Mouse (Mus musculus): Measurements from ENCODE around the gene Snx27.

The Snx27 gene

GRCm38 (mm10) chr3:94582456-94582891, at the start of gene Snx27:
TSS of gene Snx27 (minus strand) at chr3:94582716.
- peak; percentile 89 to 93 for DNase-seq (ENCODE audit: low spot score in 2 of 2)

- DNase-seq (ENCODE audit: low spot score in 2 of 2), result no peak
These were observed 47.4 kb upstream of the Snx27 start for GRCm38 (mm10) chr3:94629876-94630275.

- DNase-seq (ENCODE audit: low spot score in 2 of 2), result no peak
These were observed 46.2 kb upstream of the Snx27 start for GRCm38 (mm10) chr3:94628712-94629111.

GRCm38 (mm10) chr3:94624281-94624680, 41.8 kb upstream of the Snx27 start:
- DNase-seq (ENCODE audit: low spot score in 2 of 2), result no peak

DNA sequence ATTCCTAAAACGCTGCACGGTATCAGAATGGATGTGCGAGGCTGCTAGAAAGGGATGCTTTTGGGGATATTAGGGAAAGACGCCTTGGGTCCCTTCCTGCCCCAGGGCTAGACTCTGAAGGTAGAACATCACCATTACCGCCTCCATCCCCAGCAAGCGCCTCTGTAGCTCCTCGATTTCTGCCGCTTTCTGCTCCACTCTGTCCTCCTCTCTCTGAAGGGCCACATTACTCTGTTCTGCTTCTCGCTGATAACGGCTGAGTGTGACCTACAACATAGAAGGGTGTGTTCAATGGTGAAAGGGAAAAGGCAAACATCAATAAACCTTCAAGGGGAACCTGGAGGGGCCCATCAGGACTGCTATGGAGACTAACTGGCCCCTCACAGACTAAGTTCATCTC, 40.0 kb upstream of the Snx27 start:
- no peak for DNase-seq (ENCODE audit: low spot score in 2 of 2)

DNA sequence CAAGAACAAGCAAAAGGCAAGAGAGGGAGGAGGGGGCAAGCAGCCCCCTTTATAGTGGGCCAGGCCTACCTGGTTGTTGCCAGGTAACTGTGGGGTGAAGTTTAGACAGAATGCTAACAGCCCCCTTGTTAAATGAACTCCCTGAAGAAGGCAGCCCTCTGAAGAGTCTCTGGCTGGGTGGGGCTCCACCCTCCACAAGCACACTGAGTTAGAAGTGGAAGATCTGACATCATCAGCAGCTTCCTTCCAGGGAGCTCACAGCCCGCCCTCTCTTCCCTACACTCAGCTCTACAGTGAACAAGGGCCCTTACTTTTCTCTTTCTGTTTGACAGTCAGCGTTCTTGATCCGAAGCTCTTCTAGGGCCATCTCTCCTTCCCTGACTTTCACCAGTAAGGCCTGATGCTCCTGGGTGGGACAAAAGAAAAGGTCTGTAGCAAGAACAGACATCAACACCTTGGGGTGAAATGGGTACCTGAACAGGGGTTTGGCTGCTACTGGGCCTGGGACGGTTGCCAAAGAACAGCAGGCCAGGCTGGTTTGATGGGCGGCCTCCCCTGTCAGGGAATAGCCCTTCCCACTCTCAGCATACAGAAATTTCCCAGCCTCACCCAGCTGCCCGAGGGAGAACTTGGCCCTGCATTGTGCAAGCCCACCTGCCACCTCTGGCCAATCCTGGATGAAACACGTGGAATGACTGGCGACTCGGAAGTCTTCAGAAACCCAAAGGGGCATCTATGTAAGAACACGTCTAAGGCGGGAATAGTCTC, 39.4 kb upstream of the Snx27 start:
- no peak for DNase-seq (ENCODE audit: low spot score in 2 of 2)

DNA sequence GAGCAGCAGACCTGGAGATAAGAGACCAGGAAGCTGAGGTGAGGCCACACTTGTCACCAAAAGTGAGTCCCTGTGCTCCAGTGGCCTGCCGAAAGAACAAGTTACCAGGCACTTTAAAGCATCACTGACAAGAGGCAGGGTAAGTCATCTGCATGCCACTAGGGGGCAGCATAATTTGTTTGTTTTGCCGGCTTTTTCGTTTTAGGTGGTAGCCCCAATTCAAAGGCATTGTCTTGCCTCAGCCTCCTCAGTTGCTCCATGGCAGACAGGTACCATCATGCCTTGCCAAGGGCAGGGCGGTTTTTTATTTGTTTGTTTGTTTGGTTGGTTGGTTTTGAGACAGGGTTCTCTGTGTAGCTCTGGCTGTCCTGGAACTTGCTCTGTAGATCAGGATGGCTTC, 34.2 kb upstream of the Snx27 start:
- peak; percentile 8 to 66 for DNase-seq (ENCODE audit: low spot score in 2 of 2)

GRCm38 (mm10) chr3:94613258-94613878, 30.9 kb upstream of the Snx27 start:
- DNase-seq (ENCODE audit: low spot score in 2 of 2), result no peak

DNA sequence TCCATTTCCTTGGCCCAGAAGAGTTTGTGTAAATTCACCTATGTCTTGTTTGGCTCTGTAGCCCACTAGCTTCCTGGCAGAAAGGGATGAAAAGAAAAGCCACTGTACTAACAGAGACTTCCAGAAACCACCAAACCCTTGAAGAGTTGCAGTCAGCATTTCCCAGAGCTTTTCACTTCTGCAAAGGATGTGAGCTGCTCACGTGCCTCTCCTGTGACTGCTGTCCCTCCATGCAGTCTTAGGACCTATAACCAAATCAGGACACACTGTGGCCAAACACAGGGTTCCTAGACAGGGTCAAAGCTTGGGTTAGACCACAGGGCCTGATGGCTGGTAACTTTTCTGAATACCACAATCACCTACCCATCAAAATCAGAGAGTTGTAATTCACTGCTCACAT, 29.8 kb upstream of the Snx27 start:
- no peak for DNase-seq (ENCODE audit: low spot score in 2 of 2)

DNA sequence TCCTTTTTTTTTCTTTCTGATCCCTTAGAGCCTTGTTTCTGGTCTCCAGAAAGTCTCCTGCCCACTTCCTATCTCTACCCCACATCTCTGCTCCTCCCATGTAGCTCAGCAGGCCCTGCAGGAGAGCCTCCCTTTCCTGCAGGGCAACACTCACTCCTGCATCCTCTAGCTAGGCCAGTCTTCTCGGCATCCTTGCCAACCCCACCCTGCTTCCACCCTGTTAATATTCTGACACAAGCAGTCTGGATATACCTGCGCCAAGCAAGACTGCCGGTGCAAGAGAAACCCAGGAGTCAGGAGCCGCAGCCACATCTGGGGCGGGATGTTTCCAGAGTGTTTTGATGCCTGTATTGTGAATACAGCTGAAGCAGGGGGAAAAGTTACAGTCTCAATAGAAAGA, 29.3 kb upstream of the Snx27 start:
- no peak for DNase-seq (ENCODE audit: low spot score in 2 of 2)

- no peak for DNase-seq (ENCODE audit: low spot score in 2 of 2)
These were observed 28.8 kb upstream of the Snx27 start for GRCm38 (mm10) chr3:94611343-94611742.

- no peak for DNase-seq (ENCODE audit: low spot score in 2 of 2)
These were observed 28.1 kb upstream of the Snx27 start for GRCm38 (mm10) chr3:94610581-94610980.

- no peak for DNase-seq (ENCODE audit: low spot score in 2 of 2)
These were observed 27.1 kb upstream of the Snx27 start for GRCm38 (mm10) chr3:94609621-94610020.

DNA sequence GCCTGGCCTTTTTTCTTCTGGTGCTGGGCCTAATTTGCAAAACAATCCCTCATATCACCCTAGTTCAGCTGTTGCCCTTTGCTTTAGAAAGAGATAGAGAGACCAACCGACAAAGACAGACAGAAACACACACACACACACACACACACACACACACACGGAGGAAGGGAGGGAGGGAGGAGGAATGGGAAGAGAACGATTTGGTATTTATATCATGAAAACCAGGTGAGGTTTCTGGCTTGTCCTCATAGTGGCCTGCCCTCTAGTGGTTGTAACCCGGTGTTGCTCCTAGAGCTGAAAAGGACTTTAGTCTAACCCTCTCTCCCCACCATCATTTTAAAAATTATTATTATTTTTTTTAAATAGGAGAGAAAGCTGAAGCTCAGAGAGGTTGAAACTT, 19.4 kb upstream of the Snx27 start:
- DNase-seq (ENCODE audit: low spot score in 2 of 2), result peak; percentile 11 to 66

DNA sequence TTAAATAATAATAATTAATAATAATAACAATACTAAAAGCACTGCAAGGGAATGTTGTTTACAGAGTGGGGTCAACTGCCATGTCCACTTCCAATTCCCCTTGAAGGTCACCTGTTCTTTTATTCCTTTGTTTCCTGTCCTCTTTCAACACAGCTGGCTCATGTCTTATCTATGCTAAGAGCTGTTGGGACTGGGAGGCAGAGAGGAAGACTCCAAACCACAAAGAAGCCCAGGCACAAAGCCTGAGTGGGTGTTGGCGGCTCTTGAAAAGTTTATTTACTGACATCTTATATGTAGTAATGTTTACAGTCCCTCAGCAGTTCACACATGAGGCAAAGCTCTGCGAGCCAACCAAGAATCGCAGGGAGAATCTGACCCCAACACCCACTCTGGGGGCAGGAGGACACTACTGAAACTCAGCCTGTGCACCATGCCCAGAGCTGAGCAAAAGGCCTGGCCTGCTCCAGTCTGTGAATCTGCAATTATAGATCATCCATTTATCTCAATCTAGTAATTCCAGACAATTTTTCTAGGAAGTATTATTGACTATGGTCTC, 14.8 kb upstream of the Snx27 start:
- DNase-seq (ENCODE audit: low spot score in 2 of 2), result no peak

GRCm38 (mm10) chr3:94595871-94596287, 13.4 kb upstream of the Snx27 start:
- DNase-seq (ENCODE audit: low spot score in 2 of 2), result no peak

- no peak for DNase-seq (ENCODE audit: low spot score in 2 of 2)
These were observed 8.6 kb upstream of the Snx27 start for GRCm38 (mm10) chr3:94591066-94591465.

DNA sequence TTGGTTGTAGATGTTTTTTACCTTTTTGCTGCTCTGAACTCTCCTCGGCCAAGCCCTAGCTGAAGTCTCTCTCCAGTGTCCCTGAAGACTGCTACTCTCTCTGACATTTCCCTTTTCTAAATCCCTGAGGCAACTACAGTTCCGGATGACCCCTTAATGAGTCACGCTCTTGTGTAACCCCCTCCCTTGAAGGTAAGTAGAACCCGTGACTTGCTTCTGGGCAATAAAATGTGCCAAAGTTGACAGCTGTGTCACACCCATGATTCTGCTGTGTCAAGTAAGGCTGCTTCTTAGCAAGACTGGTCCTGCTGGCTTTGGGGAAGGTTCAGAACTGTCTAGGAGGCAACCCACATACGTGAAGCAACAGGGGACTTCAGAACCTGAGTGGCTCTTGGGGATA, 5.4 kb upstream of the Snx27 start:
- DNase-seq (ENCODE audit: low spot score in 2 of 2), result no peak

GRCm38 (mm10) chr3:94582944-94583343, 428 bp upstream of the Snx27 start:
- no peak for DNase-seq (ENCODE audit: low spot score in 2 of 2)

DNA sequence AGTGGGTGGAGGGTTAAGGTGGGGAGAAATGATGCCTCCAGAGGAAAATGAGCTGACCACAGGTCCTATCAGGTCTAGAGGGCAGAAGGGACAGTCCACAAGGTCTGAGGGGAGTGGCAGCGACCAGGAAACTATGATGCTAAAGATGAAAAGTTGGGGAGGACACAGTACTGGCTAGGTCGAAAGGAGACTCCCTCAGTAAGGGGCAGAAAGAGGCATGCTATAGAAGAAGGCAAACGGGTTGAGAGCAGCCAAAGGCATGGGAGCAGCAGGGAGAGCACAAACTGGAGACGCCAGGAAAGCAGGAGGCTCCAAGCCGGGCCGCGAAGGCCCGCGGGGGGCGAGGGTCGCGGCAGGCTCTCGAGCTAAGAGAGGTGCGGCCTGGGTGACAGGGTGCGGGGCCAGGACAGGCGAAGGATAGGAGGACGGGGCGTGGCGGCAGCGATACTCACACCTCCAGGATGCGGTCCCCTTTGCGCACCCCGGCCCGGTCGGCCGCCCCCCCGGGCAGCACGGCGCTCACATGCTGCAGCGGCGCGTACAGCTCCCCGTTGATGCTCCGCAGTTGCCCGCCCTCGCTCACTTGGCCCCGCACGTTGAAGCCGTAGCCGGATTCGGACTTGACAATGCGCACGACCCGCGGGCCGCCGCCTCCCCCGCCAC, 592 bp downstream of the Snx27 start:
- no peak for DNase-seq (ENCODE audit: low spot score in 2 of 2)

GRCm38 (mm10) chr3:94581138-94581780, 1.3 kb downstream of the Snx27 start:
- peak; percentile 9 to 20 for DNase-seq (ENCODE audit: low spot score in 2 of 2)

DNA sequence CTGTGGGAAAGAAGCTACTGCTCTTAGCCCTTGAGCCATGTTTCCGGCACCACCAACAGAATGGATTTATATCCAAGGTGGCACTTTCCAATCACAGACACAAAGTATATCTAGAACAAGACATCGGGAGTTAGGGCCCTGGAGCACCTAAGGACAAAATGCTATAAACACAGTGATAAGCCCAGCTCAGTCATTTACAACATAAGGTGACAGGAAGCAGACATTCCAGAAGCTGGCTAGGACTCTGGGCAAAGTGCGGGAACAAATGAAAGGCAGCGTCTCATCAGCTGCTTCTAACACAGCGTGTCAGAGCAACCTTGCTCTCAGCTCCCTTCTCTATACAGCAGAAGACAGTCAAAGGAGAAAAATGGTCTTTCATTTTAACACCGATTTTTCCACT, 8.0 kb downstream of the Snx27 start:
- DNase-seq (ENCODE audit: low spot score in 2 of 2), result no peak

All from thymus, postnatal 10 days (tissue).